Mouse (Mus musculus) cortical plate, adult 2 months (tissue): Measurements from ENCODE around the gene Fryl.

ENCODE experiments used
- CTCF ChIP-seq: fragments of 200-500 bp; IDR thresholded peaks from 2 replicates; pipeline ENCODE4 v1.5.1; 2011; ENCODE audit warnings: mild to moderate bottlenecking, control low read depth, low read length; ENCODE audit not compliant: insufficient read depth; ENCODE audit errors: extremely low read depth
- POLR2A ChIP-seq: fragments of 200-500 bp; IDR thresholded peaks from 2 replicates; pipeline ENCODE4 v1.6.1; 2011; ENCODE audit warnings: mild to moderate bottlenecking, low read length, control low read depth; ENCODE audit not compliant: insufficient read depth; ENCODE audit errors: extremely low read depth

DNA sequence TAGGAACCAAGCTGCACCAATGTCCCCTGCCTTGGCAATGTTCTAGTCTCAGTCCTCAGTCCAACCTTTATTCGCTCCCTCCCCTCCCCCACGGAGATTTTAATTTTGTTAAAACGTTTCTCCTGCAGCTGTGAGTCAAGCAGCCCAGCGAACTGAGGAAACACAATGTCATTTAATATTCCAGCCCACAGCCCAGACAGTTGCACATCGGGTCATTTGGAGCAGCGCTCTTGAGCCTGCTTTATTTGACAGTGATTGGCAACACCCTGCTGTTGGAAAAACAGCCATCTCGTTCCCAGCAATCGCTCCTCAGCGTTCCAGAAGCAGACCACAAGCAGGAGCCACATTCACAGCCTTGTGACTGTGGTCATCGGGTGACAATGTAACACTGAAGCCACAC is 261.0 kb downstream of the Fryl start:
- TF ChIP-seq POLR2A (no peak), CTCF (no peak)
